Mouse (Mus musculus): ENCODE data around the gene Spryd3. TPM values are rescaled to one million over a fixed set of nuclear protein-coding genes. Genes with fewer than 3 reads are reported as not detected.

Gene Spryd3
- polyA plus RNA-seq, 1 experiment from 2014 or later, result 11.1 TPM

DNA sequence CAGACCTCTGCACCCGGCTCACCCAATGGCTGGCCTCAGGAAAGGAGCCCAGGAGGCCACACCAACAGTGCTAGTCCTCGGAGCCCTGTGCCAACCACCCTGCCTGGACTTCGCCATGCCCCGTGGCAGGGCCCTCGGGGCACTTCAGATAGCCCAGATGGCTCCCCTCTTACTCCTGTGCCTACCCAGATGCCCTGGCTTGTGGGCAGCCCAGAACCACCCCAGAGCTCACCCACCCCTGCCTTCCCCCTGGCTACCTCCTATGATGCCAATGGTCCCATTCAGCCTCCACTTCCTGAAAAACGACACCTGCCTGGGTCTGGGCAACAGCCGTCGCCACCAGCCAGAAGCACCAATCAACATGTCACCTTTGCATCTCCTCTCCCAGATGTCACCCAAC, 23.2 kb downstream of the Spryd3 start:
- no peaks in the 10 kb centered on the region for H3K9me3 ChIP-seq (replicated peaks; ENCODE audit: control insufficient read depth, low read length)
- no peak overlapping the region for H3K4me2 ChIP-seq
- no peak for ATAC-seq (replicated peaks; ENCODE audit: insufficient number of reproducible peaks, low FRiP score, low TSS enrichment)
- 78% methylated on average over 8 of the region's 8 CpGs for WGBS (ENCODE audit: insufficient replicate concordance)
- H3K9ac ChIP-seq (ENCODE audit: low read depth, low read length), result no peak overlapping the region
- H3K36me3 ChIP-seq (ENCODE audit: control insufficient read depth, insufficient read depth, low read length), result peaks cover 38% of the 10 kb centered on the region
- H3K4me3 ChIP-seq (ENCODE audit: low read depth, low read length), result no peak overlapping the region
- peaks cover 11% of the 10 kb centered on the region for H3K4me1 ChIP-seq (ENCODE audit: control insufficient read depth, insufficient read depth, low read length)
- no peaks in the 10 kb centered on the region for H3K27me3 ChIP-seq (ENCODE audit: control insufficient read depth, insufficient read depth, low read length)
- H3K27ac ChIP-seq (ENCODE audit: low read depth, low read length), result no peak overlapping the region

DNA sequence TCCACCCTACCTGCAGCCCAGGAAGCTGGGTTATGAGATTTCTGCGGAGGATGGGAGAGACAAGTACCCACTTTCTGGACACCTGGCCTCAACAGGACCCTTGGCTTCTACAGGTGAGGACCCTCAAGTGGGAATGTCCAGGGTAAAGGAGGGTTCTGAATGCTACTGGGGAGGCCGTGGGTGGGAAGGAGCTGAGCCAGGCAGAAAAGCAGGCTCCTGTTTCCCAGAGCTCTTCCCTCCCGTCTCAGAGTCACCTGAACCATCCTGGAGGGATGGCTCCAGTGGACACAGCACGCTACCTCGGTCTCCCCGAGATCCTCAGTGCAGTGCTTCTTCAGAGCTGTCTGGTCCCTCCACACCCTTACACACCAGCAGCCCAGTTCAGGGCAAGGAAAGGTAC, 23.9 kb downstream of the Spryd3 start:
- no peak for ATAC-seq (replicated peaks; ENCODE audit: insufficient number of reproducible peaks, low FRiP score, low TSS enrichment)
- Histone ChIP-seq H3K27ac (ENCODE audit: low read depth, low read length) (no peak overlapping the region), H3K4me3 (ENCODE audit: low read depth, low read length) (no peak overlapping the region), H3K36me3 (ENCODE audit: control insufficient read depth, insufficient read depth, low read length) (peaks cover 34% of the 10 kb centered on the region), H3K4me2 (no peak overlapping the region), H3K9ac (ENCODE audit: low read depth, low read length) (no peak overlapping the region), H3K9me3 (replicated peaks; ENCODE audit: control insufficient read depth, low read length) (no peaks in the 10 kb centered on the region), H3K27me3 (ENCODE audit: control insufficient read depth, insufficient read depth, low read length) (no peaks in the 10 kb centered on the region), H3K4me1 (ENCODE audit: control insufficient read depth, insufficient read depth, low read length) (peaks cover 18% of the 10 kb centered on the region)
- WGBS (ENCODE audit: insufficient replicate concordance), result 85% methylated on average over 6 of the region's 6 CpGs

DNA sequence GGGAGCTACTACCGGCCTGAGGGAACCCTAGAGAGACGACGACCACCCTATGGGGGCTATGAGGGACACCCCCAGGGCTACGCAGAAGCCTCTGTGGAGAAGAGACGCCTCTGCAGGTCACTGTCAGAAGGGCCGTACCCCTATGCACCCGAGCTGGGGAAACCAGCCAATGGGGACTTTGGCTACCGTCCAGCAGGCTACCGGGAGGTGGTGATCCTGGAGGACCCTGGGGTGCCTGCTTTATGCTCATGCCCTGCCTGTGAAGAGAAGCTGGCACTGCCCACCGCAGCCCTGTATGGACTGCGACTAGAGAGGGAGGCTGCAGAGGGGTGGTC, 24.6 kb downstream of the Spryd3 start:
- H3K27ac ChIP-seq (ENCODE audit: low read depth, low read length), result no peak overlapping the region
- peaks cover 23% of the 10 kb centered on the region for H3K4me1 ChIP-seq (ENCODE audit: control insufficient read depth, insufficient read depth, low read length)
- peak overlapping the region; percentile 39; the same call in 1 of the 2 replicates for H3K9ac ChIP-seq (ENCODE audit: low read depth, low read length)
- H3K9me3 ChIP-seq (replicated peaks; ENCODE audit: control insufficient read depth, low read length), result no peaks in the 10 kb centered on the region
- H3K36me3 ChIP-seq (ENCODE audit: control insufficient read depth, insufficient read depth, low read length), result peaks cover 34% of the 10 kb centered on the region
- H3K27me3 ChIP-seq (ENCODE audit: control insufficient read depth, insufficient read depth, low read length), result no peaks in the 10 kb centered on the region
- no peak for ATAC-seq (replicated peaks; ENCODE audit: insufficient number of reproducible peaks, low FRiP score, low TSS enrichment)
- H3K4me2 ChIP-seq, result no peak overlapping the region
- H3K4me3 ChIP-seq (ENCODE audit: low read depth, low read length), result no peak overlapping the region
- WGBS (ENCODE audit: insufficient replicate concordance), result 80% methylated on average over 11 of the region's 11 CpGs

DNA sequence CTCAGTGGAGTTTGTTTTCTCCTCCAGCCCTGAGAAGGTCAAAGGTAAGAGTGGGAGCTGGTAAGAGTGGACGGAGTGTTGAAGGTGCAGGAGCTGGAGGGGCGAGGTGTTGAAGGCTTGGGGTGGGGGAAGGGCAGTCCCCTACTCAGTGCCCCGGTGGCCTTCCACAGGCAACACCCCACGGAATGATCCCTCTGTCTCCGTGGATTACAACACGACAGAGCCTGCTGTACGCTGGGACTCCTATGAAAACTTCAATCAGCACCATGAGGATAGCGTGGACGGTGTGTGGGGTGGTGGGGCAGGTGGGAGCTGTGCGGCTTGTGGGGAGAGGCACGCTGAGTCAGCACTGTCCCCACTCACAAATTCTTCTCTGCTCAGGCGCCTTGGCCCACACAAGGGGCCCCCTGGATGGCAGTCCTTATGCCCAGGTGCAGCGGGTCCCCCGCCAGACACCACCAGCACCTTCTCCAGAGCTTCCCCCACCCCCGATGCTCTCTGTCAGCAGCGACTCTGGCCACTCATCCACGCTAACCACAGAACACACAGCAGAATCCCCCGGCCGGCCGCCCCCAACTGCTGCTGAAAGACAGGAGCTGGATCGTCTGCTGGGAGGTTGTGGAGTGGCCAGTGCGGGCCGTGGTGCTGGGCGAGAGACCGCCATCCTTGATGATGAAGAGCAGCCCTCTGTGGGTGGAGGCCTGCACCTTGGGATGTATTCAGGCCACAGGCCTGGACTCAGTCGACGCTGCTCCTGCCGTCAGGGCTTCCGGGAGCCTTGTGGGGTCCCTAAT, 25.1 kb downstream of the Spryd3 start:
- no peak overlapping the region for H3K4me3 ChIP-seq (ENCODE audit: low read depth, low read length)
- peak overlapping the region; percentile 39; the same call in 1 of the 2 replicates for H3K9ac ChIP-seq (ENCODE audit: low read depth, low read length)
- H3K36me3 ChIP-seq (ENCODE audit: control insufficient read depth, insufficient read depth, low read length), result peaks cover 32% of the 10 kb centered on the region
- H3K4me1 ChIP-seq (ENCODE audit: control insufficient read depth, insufficient read depth, low read length), result peaks cover 29% of the 10 kb centered on the region
- 65% methylated on average over 29 of the region's 29 CpGs for WGBS (ENCODE audit: insufficient replicate concordance)
- H3K27ac ChIP-seq (ENCODE audit: low read depth, low read length), result no peak overlapping the region
- no peak overlapping the region for H3K4me2 ChIP-seq
- H3K9me3 ChIP-seq (replicated peaks; ENCODE audit: control insufficient read depth, low read length), result no peaks in the 10 kb centered on the region
- H3K27me3 ChIP-seq (ENCODE audit: control insufficient read depth, insufficient read depth, low read length), result no peaks in the 10 kb centered on the region; the same call in 1 of the 2 replicates
- ATAC-seq (replicated peaks; ENCODE audit: insufficient number of reproducible peaks, low FRiP score, low TSS enrichment), result no peak

DNA sequence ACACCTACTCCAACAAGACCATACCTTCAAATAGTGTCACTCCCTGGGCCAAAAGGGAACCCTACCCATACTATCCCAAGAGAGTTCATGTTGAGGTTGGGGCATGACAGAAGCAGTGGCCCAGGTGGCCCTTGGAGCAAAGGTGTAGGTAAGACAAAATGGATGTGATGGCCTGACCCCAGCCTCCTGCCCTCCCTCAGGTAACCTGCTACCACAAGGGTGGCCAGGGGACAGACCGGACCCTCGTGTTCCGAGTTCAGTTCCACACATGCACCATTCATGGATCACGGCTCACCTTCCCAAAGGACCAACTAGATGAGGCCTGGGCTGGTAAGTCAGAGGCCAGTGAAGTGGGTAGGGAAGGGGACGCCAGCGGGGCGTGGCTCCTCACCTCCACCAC, 25.8 kb downstream of the Spryd3 start:
- Histone ChIP-seq H3K27me3 (ENCODE audit: control insufficient read depth, insufficient read depth, low read length) (no peaks in the 10 kb centered on the region; the same call in 1 of the 2 replicates), H3K4me1 (ENCODE audit: control insufficient read depth, insufficient read depth, low read length) (peaks cover 31% of the 10 kb centered on the region), H3K9me3 (replicated peaks; ENCODE audit: control insufficient read depth, low read length) (no peaks in the 10 kb centered on the region), H3K27ac (ENCODE audit: low read depth, low read length) (no peak overlapping the region), H3K4me2 (no peak overlapping the region), H3K36me3 (ENCODE audit: control insufficient read depth, insufficient read depth, low read length) (peaks cover 29% of the 10 kb centered on the region), H3K9ac (ENCODE audit: low read depth, low read length) (no peak overlapping the region), H3K4me3 (ENCODE audit: low read depth, low read length) (no peak overlapping the region)
- 87% methylated on average over 7 of the region's 7 CpGs for WGBS (ENCODE audit: insufficient replicate concordance)
- no peak for ATAC-seq (replicated peaks; ENCODE audit: insufficient number of reproducible peaks, low FRiP score, low TSS enrichment)

GRCm38 (mm10) chr15:102108651-102109525, 27.1 kb downstream of the Spryd3 start:
- WGBS (ENCODE audit: insufficient replicate concordance), result 53% methylated on average over 18 of the region's 18 CpGs

GRCm38 (mm10) chr15:102107689-102108573, 28.1 kb downstream of the Spryd3 start:
- Histone ChIP-seq H3K27ac (ENCODE audit: low read depth, low read length) (no peak overlapping the region), H3K4me2 (peak overlapping the region; percentile 14; the same call in 1 of the 2 replicates), H3K27me3 (ENCODE audit: control insufficient read depth, insufficient read depth, low read length) (no peaks in the 10 kb centered on the region; the same call in 1 of the 2 replicates), H3K9me3 (replicated peaks; ENCODE audit: control insufficient read depth, low read length) (no peaks in the 10 kb centered on the region), H3K9ac (ENCODE audit: low read depth, low read length) (no peak overlapping the region), H3K36me3 (ENCODE audit: control insufficient read depth, insufficient read depth, low read length) (peaks cover 23% of the 10 kb centered on the region), H3K4me3 (ENCODE audit: low read depth, low read length) (no peak overlapping the region), H3K4me1 (ENCODE audit: control insufficient read depth, insufficient read depth, low read length) (peaks cover 46% of the 10 kb centered on the region)
- ATAC-seq (replicated peaks; ENCODE audit: insufficient number of reproducible peaks, low FRiP score, low TSS enrichment), result no peak
- 37% methylated on average over 13 of the region's 13 CpGs for WGBS (ENCODE audit: insufficient replicate concordance)

More at GRCm38 (mm10) chr15:102108651-102109525, 27.1 kb downstream of the Spryd3 start:
- Histone ChIP-seq H3K36me3 (ENCODE audit: control insufficient read depth, insufficient read depth, low read length) (peaks cover 29% of the 10 kb centered on the region), H3K27me3 (ENCODE audit: control insufficient read depth, insufficient read depth, low read length) (no peaks in the 10 kb centered on the region; the same call in 1 of the 2 replicates), H3K9ac (ENCODE audit: low read depth, low read length) (no peak overlapping the region), H3K4me1 (ENCODE audit: control insufficient read depth, insufficient read depth, low read length) (peaks cover 38% of the 10 kb centered on the region), H3K9me3 (replicated peaks; ENCODE audit: control insufficient read depth, low read length) (no peaks in the 10 kb centered on the region), H3K4me2 (no peak overlapping the region), H3K4me3 (ENCODE audit: low read depth, low read length) (no peak overlapping the region), H3K27ac (ENCODE audit: low read depth, low read length) (peak overlapping the region; percentile 30; the same call in 1 of the 2 replicates)
- ATAC-seq (replicated peaks; ENCODE audit: insufficient number of reproducible peaks, low FRiP score, low TSS enrichment), result no peak

Data from heart, embryonic 11.5 days (tissue).